Mouse (Mus musculus): Measurements from ENCODE around the gene Slc35b1. TPM values are rescaled to one million over a fixed set of nuclear protein-coding genes. Genes with fewer than 3 reads are reported as not detected.

Gene Slc35b1
- polyA plus RNA-seq (2016; fragmentation: Nextera tagmentation; extraction: Ambion mirVana) = 124 and 128 TPM in 2 replicates

DNA sequence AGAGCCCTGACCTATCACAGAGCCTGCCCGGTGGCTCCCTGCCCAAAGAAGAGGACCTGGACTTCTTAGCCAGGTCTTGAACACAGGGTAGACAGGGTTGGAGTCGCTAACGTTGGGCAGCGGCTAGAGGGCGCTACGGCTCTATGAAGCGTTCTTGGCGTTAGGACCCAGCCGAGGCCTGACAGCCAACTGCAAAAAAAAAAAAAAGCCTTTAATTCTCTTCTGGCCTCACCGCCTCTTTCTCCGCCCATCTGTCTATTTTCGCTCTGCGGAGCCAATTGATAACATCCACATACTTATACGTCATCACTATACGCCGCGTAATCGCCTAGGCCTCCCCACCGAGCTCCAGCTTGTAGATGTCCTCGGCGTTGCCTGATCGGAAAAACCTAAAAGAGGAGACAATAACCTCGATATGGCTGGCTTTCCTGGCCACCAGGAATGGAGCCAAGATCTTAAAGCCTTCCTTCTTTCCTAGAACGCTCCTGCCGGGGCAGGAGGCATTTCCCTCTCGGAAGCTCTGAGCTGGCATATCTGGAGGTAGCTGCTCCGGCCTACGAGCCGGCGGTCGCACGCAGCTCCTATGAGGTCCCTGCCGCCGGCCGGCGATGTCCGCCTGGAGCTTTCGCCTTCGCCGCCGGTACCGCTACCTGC is at the start of gene Slc35b1:
Gene Slc35b1 (plus strand): TSS at position 374 of the 654 bp plus-strand sequence.
- Histone ChIP-seq H3K4me1 (peaks cover 11% of the 10 kb centered on the region), H3K36me3 (peaks cover 41% of the 10 kb centered on the region), H3K27me3 (no peaks in the 10 kb centered on the region), H3K4me2 (replicated peaks) (peak within 1 kb of the TSS; percentile 63), H3K4me3 (peak within 1 kb of the TSS; percentile 88), H3K9me3 (replicated peaks) (no peaks in the 10 kb centered on the region), H3K27ac (peak within 1 kb of the TSS; percentile 86), H3K9ac (peak within 1 kb of the TSS; percentile 94)
- under 1% methylated on average over 42 of the region's 42 CpGs for whole genome bisulfite sequencing
- ATAC-seq (ENCODE audit: low FRiP score) = peak; percentile 94

DNA sequence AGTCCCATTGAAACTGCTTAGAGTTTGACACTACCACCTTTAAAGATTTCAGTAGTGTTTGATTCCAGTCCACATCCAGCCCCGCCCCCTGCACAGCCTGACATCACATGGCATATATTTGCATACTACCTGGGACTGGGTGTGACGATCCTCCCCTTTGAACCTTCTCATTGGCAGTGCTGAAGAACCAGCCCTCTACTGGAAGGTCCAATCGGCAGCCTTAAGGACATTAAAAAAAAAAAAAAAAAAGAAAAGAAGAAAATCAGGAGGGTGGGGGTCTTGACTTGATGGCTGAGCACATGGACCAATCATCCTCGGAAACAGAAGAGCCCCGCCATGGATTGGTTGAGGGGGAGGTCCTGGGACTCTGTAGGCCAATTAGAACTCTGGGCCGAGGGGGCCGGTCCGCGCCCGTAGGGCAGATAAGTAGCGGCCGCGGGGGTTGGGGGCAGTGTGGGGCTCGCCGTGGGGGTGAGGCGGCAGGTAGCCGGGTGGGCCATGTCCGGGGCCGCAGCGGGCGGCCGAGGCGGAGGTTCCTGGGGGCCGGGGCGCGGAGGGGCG is 47.8 kb upstream of the Slc35b1 start, which contains the start of gene Fam117a:
Gene Fam117a (plus strand): TSS at position 451 of the 561 bp plus-strand sequence.
- peak within 1 kb of the TSS; percentile 91 for H3K4me2 ChIP-seq (replicated peaks)

GRCm38 (mm10) chr11:95337129-95337813 is 47.2 kb upstream of the Slc35b1 start:
- Histone ChIP-seq H3K4me2 (replicated peaks) (peak overlapping the region; percentile 91), H3K9me3 (replicated peaks) (no peaks in the 10 kb centered on the region), H3K27ac (peak overlapping the region; percentile 55; the same call in 1 of the 2 replicates), H3K4me3 (peak overlapping the region; percentile 75), H3K27me3 (peaks cover 17% of the 10 kb centered on the region), H3K9ac (peak overlapping the region; percentile 79), H3K36me3 (no peaks in the 10 kb centered on the region), H3K4me1 (peaks cover 30% of the 10 kb centered on the region)
- peak; percentile 80 for ATAC-seq (ENCODE audit: low FRiP score)
- under 1% methylated on average over 48 of the region's 50 CpGs for WGBS

More for the DNA sequence above, 47.8 kb upstream of the Slc35b1 start, which contains the start of gene Fam117a:
- H3K9me3 ChIP-seq (replicated peaks) = no peaks in the 10 kb centered on the region
- H3K4me3 ChIP-seq = peak within 1 kb of the TSS; percentile 75
- H3K27me3 ChIP-seq = peaks cover 17% of the 10 kb centered on the region
- peaks cover 30% of the 10 kb centered on the region for H3K4me1 ChIP-seq
- H3K27ac ChIP-seq = peak within 1 kb of the TSS; percentile 55; the same call in 1 of the 2 replicates
- ATAC-seq (ENCODE audit: low FRiP score) = peak; percentile 96
- H3K9ac ChIP-seq = peak within 1 kb of the TSS; percentile 79
- 0% methylated on average over 10 of the region's 27 CpGs for WGBS
- H3K36me3 ChIP-seq = no peaks in the 10 kb centered on the region

GRCm38 (mm10) chr11:95337846-95338342 is 46.6 kb upstream of the Slc35b1 start:
- no peaks in the 10 kb centered on the region for H3K9me3 ChIP-seq (replicated peaks)
- peaks cover 17% of the 10 kb centered on the region for H3K27me3 ChIP-seq
- no peaks in the 10 kb centered on the region for H3K36me3 ChIP-seq
- no peak overlapping the region for H3K27ac ChIP-seq
- peaks cover 30% of the 10 kb centered on the region for H3K4me1 ChIP-seq
- H3K4me2 ChIP-seq (replicated peaks) = peak overlapping the region; percentile 91
- ATAC-seq (ENCODE audit: low FRiP score) = no peak
- H3K9ac ChIP-seq = peak overlapping the region; percentile 79; the same call in 1 of the 2 replicates
- WGBS = 21% methylated on average over 9 of the region's 9 CpGs
- peak overlapping the region; percentile 75 for H3K4me3 ChIP-seq

GRCm38 (mm10) chr11:95339471-95340021 is 44.9 kb upstream of the Slc35b1 start:
- Histone ChIP-seq H3K27me3 (peaks cover 17% of the 10 kb centered on the region), H3K4me1 (peaks cover 33% of the 10 kb centered on the region), H3K9ac (no peak overlapping the region), H3K4me3 (peak overlapping the region; percentile 2; the same call in 1 of the 2 replicates), H3K4me2 (replicated peaks) (peak overlapping the region; percentile 29), H3K9me3 (replicated peaks) (no peaks in the 10 kb centered on the region), H3K36me3 (no peaks in the 10 kb centered on the region), H3K27ac (peak overlapping the region; percentile 62)
- 12% methylated on average over 14 of the region's 14 CpGs for WGBS
- no peak for ATAC-seq (ENCODE audit: low FRiP score)

GRCm38 (mm10) chr11:95340259-95340658 is 44.2 kb upstream of the Slc35b1 start:
- Histone ChIP-seq H3K4me3 (no peak overlapping the region), H3K27ac (no peak overlapping the region; the same call in 1 of the 2 replicates), H3K27me3 (peaks cover 13% of the 10 kb centered on the region), H3K4me1 (peaks cover 33% of the 10 kb centered on the region), H3K36me3 (no peaks in the 10 kb centered on the region), H3K9ac (no peak overlapping the region), H3K4me2 (replicated peaks) (no peak overlapping the region), H3K9me3 (replicated peaks) (no peaks in the 10 kb centered on the region)
- ATAC-seq (ENCODE audit: low FRiP score) = no peak
- WGBS = 76% methylated on average over 1 of the region's 1 CpGs

- Histone ChIP-seq H3K9ac (no peak overlapping the region), H3K27me3 (peaks cover 13% of the 10 kb centered on the region), H3K27ac (no peak overlapping the region), H3K36me3 (no peaks in the 10 kb centered on the region), H3K4me1 (peaks cover 33% of the 10 kb centered on the region), H3K4me2 (replicated peaks) (no peak overlapping the region), H3K4me3 (no peak overlapping the region), H3K9me3 (replicated peaks) (no peaks in the 10 kb centered on the region)
- 33% methylated on average over 5 of the region's 5 CpGs for WGBS
- no peak for ATAC-seq (ENCODE audit: low FRiP score)
These were observed 43.8 kb upstream of the Slc35b1 start for GRCm38 (mm10) chr11:95340664-95341063.

- no peak for ATAC-seq (ENCODE audit: low FRiP score)
- Histone ChIP-seq H3K4me1 (peaks cover 23% of the 10 kb centered on the region), H3K4me3 (no peak overlapping the region), H3K27ac (no peak overlapping the region), H3K36me3 (0 out of 2 replicates have a peak, but pooled peaks cover 2% of the 10 kb centered on the region), H3K27me3 (peaks cover 7% of the 10 kb centered on the region), H3K9me3 (replicated peaks) (no peaks in the 10 kb centered on the region), H3K9ac (no peak overlapping the region), H3K4me2 (replicated peaks) (no peak overlapping the region)
- WGBS = 86% methylated on average over 4 of the region's 4 CpGs
These were observed 41.3 kb upstream of the Slc35b1 start for GRCm38 (mm10) chr11:95343180-95343579.

DNA sequence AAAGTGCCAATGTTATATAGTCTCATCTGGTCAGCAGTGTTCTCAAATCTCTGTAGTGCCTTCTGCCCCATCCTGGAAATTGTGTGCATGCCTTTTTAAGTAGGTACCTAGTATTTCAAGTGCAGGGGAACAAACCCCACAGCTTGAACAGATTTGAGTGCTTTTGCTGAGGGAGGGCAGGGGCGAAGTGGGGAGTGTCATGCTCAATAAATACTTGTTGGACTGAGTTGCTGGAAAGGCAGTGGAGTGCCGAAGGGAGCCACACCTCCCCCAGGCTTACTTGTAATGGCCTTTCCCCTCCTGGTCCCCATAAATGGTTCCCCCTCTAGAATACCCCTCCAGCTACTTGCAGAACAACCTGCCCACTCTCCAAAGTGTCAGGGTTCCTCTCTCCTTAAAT is 40.3 kb upstream of the Slc35b1 start:
- WGBS = 78% methylated on average over 2 of the region's 2 CpGs
- 0 out of 2 replicates have a peak, but pooled peaks cover 2% of the 10 kb centered on the region for H3K36me3 ChIP-seq
- no peak overlapping the region for H3K4me3 ChIP-seq
- H3K9ac ChIP-seq = no peak overlapping the region
- H3K27ac ChIP-seq = no peak overlapping the region
- H3K4me1 ChIP-seq = peaks cover 14% of the 10 kb centered on the region
- H3K4me2 ChIP-seq (replicated peaks) = no peak overlapping the region
- no peaks in the 10 kb centered on the region for H3K27me3 ChIP-seq
- ATAC-seq (ENCODE audit: low FRiP score) = no peak
- H3K9me3 ChIP-seq (replicated peaks) = no peaks in the 10 kb centered on the region

DNA sequence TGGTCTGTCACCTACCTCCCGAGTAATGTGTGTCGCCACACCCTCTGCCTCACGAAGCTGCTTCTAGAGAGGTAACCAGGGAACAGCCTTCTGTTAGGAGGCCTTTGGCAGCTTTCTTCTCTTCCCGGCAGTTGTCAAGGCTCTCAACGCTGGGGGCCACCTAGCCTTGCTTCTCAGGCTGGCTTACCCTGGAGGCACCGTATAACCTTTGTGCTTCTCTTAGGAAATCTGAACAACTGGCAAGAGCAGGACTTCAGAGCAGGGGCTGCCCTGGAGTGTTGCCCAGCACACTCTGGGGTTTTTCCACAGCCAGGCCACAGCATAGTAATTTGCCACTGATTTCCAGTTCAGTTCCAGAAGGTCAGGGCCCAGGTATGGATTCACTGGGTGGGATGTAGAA is 34.2 kb upstream of the Slc35b1 start:
- Histone ChIP-seq H3K4me2 (replicated peaks) (no peak overlapping the region), H3K9me3 (replicated peaks) (no peaks in the 10 kb centered on the region), H3K4me3 (no peak overlapping the region), H3K36me3 (0 out of 2 replicates have a peak, but pooled peaks cover 2% of the 10 kb centered on the region), H3K27ac (no peak overlapping the region), H3K9ac (no peak overlapping the region), H3K4me1 (no peaks in the 10 kb centered on the region), H3K27me3 (no peaks in the 10 kb centered on the region)
- ATAC-seq (ENCODE audit: low FRiP score) = no peak
- WGBS = 79% methylated on average over 6 of the region's 6 CpGs

GRCm38 (mm10) chr11:95350960-95351359 is 33.5 kb upstream of the Slc35b1 start:
- 0 out of 2 replicates have a peak, but pooled peaks cover 2% of the 10 kb centered on the region for H3K4me1 ChIP-seq
- no peak overlapping the region for H3K27ac ChIP-seq
- H3K36me3 ChIP-seq = 0 out of 2 replicates have a peak, but pooled peaks cover 2% of the 10 kb centered on the region
- 97% methylated on average over 3 of the region's 3 CpGs for WGBS
- H3K4me3 ChIP-seq = no peak overlapping the region
- no peaks in the 10 kb centered on the region for H3K27me3 ChIP-seq
- no peaks in the 10 kb centered on the region for H3K9me3 ChIP-seq (replicated peaks)
- H3K4me2 ChIP-seq (replicated peaks) = no peak overlapping the region
- ATAC-seq (ENCODE audit: low FRiP score) = no peak
- H3K9ac ChIP-seq = no peak overlapping the region

DNA sequence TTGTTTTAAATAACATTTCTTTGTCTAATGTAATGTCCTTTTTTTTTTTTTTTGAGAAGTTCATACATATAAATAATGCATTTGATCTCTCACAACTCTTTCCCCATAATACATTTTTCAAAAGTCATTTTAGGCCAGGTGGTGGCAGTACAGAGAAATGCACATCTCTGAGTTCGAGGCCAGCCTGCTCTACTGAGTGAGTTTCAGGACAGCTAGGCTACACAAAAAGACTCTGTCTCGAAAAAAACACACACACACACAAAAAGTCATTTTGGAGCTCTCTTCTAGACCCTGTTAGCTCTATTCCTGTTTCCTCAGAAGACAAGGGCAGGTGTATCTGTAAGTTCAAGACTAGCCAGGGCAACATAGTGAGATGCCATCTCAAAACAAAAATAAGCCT is 31.8 kb upstream of the Slc35b1 start:
- Histone ChIP-seq H3K36me3 (no peaks in the 10 kb centered on the region), H3K4me1 (0 out of 2 replicates have a peak, but pooled peaks cover 2% of the 10 kb centered on the region), H3K27ac (no peak overlapping the region), H3K4me3 (no peak overlapping the region), H3K9ac (no peak overlapping the region), H3K27me3 (no peaks in the 10 kb centered on the region), H3K9me3 (replicated peaks) (no peaks in the 10 kb centered on the region), H3K4me2 (replicated peaks) (no peak overlapping the region)
- 90% methylated on average over 2 of the region's 2 CpGs for whole genome bisulfite sequencing
- no peak for ATAC-seq (ENCODE audit: low FRiP score)

Data from hindbrain, embryonic 12.5 days (tissue).